Mouse (Mus musculus) WW6 (cell line): ENCODE results near the gene Daw1.
A peak's percentile ranks its signal among the peaks of the same experiment; 100 is the strongest.

Experiments used
- DNase-seq: peaks from one replicate; pipeline ENCODE4 v3.0.0-alpha.2; 2013; ENCODE audit warnings: low read depth, low spot score

Gene Daw1

GRCm38 (mm10) chr1:83187154-83187553 is 27.6 kb downstream of the Daw1 start:
- DNase-seq = peak; percentile 18

GRCm38 (mm10) chr1:83209981-83210380 is 50.4 kb downstream of the Daw1 start:
- DNase-seq = no peak

GRCm38 (mm10) chr1:83218260-83218659 is 58.7 kb downstream of the Daw1 start:
- DNase-seq = no peak

- no peak for DNase-seq
Observed at GRCm38 (mm10) chr1:83223072-83223471, 63.5 kb downstream of the Daw1 start.

GRCm38 (mm10) chr1:83224423-83224960 is 64.9 kb downstream of the Daw1 start:
- DNase-seq = no peak

GRCm38 (mm10) chr1:83227946-83228345 is 68.4 kb downstream of the Daw1 start:
- no peak for DNase-seq

DNA sequence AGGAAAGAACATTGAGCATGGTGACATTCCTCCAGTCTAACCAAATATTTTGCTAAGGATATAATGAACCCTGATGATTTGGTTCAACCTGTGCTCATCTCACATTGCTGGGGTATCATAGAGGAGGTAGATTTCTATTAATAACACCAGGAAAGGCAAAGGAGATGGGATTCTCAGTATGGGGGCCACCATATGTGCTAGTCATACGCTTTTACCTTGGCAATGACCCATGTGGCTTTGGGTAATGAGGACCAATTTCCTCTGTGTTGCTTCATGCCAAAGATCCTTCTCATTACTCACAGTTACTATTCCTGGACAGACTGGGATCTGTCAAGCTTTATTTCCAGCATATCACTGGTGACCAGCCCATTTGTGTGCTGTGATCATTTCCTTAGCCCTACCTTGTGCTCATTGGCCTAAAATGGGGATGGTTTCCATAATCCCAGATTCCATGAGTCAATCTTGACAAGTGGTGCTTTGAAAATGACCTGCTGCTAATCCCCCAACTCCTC is 88.7 kb downstream of the Daw1 start:
- no peak for DNase-seq

DNA sequence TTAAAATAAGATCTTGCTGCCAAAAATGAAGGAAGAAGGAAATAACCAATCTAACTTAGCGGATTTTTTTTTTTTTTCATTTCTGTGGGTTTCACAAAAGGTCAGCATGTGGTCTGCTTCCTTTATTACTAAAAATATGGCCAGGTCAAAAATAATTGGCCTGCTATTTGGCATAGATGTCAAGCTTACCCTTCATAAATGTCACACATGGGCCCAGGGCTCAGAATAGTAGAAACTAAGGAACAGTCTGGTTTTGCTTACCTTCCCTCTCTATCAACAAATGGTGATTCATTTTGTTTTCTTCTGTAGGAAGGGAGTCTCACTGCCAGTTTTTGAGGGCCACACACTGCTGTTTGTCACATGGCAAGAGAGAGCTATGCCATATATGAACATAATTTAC is 92.2 kb downstream of the Daw1 start:
- DNase-seq = no peak
